Mouse (Mus musculus) CD4-positive, CD25-positive, alpha-beta regulatory T cell, adult 2 months (primary cell): ENCODE data around the gene Olfr403.
"Not testable (repeated sequence)": the region's sequence is repeated elsewhere in the genome, so short reads cannot be mapped to it uniquely, and the experiment has no call there.

Source experiments
- DNase-seq: peaks from one replicate; pipeline ENCODE4 v3.0.0-alpha.2; 2012; ENCODE audit warnings: low read depth, low spot score

The Olfr403 gene

DNA sequence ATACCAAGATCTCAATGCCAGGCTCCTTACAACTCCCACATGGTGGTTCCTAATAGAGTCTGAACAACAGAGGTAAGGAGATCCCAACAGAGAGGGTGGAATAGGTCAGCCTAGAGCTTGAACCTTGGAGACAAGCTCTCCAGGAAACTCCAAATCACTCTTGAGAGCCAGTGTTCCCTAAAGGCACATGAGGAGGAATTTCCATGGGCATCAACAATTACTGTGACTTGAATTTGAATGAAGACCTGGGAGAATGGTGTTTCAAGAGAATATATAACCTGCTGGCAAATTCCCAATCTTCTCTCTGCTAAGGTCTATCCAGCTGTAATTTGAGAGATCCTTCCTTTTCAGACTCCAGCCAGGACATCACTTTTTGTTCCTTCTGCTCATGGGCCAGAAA lies at the start of gene Olfr403:
Gene Olfr403, plus strand, starts transcription at position 301 of the 400 bp plus-strand sequence.
- no peak for DNase-seq

GRCm38 (mm10) chr11:74140001-74140400 lies 46.0 kb upstream of the Olfr403 start:
- DNase-seq: not testable (repeated sequence)

DNA sequence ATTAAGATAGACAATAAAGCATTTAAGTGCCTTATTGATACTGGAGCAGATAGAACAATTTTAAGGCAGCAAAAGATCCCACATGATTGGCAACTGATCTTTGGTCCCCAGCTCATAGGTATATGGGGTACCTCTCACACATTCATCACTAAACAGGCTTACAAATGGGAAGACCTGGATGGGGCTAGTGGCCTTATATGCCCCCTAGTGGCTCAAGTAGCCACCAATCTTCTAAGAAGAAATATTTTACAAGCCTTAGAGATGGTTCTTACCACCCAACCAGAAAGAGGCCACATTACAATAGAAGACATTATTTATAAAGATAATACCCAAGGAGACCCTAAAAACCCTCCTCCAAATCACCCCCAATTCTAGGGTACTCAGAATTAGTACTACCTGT lies 40.2 kb upstream of the Olfr403 start:
- no peak for DNase-seq

- no peak for DNase-seq
Measured at GRCm38 (mm10) chr11:74153229-74153628, 32.8 kb upstream of the Olfr403 start, which contains the start of gene Olfr402. Gene Olfr402 (plus strand): TSS chr11:74153529.

GRCm38 (mm10) chr11:74168771-74169170 lies 17.3 kb upstream of the Olfr403 start:
- DNase-seq: no peak

DNA sequence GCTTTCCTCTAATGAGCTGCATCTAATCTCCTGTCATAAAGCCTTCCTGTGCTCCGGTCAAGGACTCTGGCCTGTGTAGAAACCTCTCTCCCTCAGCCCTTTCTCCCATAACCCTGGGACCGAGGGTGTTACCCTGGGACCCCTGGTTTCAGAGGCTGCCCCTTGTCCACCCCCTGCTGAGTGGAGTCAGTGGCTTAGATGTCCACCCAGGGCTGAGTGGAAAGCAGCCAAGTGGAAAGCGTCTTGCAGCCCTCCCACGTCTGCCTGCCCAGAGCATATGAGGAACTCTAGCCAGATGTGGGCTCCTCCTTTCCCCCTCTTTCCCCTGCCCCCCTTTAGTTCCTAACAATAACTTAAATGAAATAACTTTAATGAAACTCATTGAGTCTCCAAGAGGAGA lies 2.9 kb upstream of the Olfr403 start:
- DNase-seq: no peak

- DNase-seq: no peak
Measured at GRCm38 (mm10) chr11:74183745-74184144, 2.3 kb upstream of the Olfr403 start.

DNA sequence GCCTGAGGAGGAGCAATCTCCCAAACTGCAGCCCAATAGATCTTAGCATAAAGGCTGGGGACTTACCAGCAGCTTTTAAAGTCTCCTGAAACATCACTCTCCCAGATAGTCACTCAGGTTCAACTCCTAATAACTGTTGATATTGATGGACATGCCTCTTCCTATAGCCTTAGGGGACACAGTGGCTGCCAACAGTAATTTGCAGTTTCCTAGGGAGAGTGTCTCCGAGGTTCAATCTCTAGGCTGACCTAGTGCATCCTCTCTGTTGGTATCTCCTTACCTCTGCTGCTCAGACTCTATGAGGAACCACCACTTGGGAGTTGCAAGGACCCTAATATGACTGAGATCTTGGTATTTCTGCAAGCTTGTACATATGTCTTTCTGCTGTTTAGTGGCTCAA lies 25.2 kb downstream of the Olfr403 start, which contains the start of gene Olfr43:
Gene Olfr43, minus strand, starts transcription at position 101 of the 400 bp plus-strand sequence.
- no peak for DNase-seq

DNA sequence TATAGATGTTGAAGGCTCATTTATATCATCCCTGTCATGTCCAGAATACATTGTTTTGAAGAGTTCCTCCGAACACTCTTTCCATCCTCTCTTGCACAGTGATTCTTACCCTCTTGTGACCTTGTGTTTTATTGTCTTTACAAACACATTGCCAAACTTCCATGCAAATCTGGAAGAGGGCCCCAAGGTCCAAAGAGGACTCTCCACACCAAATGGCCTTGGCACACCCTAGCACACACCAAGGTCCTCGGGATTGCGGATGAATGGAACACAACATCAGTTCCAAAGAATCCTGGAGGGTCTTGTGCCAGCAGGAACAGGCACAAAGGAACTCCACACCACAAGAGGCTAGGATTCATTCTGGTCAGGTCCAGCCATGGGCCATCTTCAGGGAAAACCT lies 55.2 kb downstream of the Olfr403 start:
- no peak for DNase-seq
